Mouse (Mus musculus): ENCODE measurements at regions not wholly inside any gene's neighbourhood (a gene's known extent, or its start where the extent isn't known, plus 50 kb on each side); places are given as distances from the start of the nearest gene placed in this dataset.

GRCm38 (mm10) chr13:90642206-90642823, 262.8 kb downstream of the Atp6ap1l start:
- no peak for DNase-seq (ENCODE audit: low read depth, low spot score)

Measured in ZHBTc4 (cell line).